Mouse (Mus musculus): ENCODE measurements around the gene Dot1l.

- TF ChIP-seq CTCF (IDR thresholded peaks at IDR 0.05; ENCODE audit: low read depth) (no peak), EP300 (IDR thresholded peaks at IDR 0.05; ENCODE audit: low read depth) (no peak)
Observed at GRCm38 (mm10) chr10:80791476-80792174, 36.6 kb downstream of the Dot1l start.

Data from liver, postnatal 0 days (tissue).